Mouse (Mus musculus) thymus, adult 2 months (tissue): ENCODE results near the gene C1qtnf5.

Source experiments
- CTCF ChIP-seq: fragments of 200-500 bp; IDR thresholded peaks from 2 replicates; pipeline ENCODE4 v1.5.1; 2012; ENCODE audit warnings: mild to moderate bottlenecking, control low read depth, low read length, moderate library complexity, borderline replicate concordance; ENCODE audit not compliant: control insufficient read depth, poor library complexity, insufficient read depth; ENCODE audit errors: extremely low read depth
- POLR2A ChIP-seq: fragments of 200-500 bp; IDR thresholded peaks from 2 replicates; pipeline ENCODE4 v1.6.1; 2012; ENCODE audit warnings: mild to moderate bottlenecking, low read length, control low read depth, moderate library complexity; ENCODE audit not compliant: control insufficient read depth, poor library complexity, insufficient read depth; ENCODE audit errors: extremely low read depth

DNA sequence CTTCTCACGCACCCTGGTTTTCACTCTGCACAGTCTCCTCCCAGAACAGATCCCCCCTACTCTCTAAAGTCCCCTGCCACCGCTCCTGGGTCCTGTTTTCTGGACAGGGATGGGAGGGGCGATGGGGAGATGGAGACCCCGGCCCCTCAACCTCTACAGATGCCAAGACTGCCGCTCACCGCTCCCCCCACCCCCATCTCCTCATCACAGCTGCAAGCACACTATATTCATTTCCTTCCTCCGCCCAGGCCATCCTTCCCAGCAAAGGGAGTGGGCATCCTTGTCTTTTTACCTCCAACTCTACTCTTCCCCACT, 24.2 kb downstream of the C1qtnf5 start:
- TF ChIP-seq POLR2A (no peak), CTCF (no peak)
